Mouse (Mus musculus) c-Kit-positive CD71-positive TER-119-positive erythroid progenitor cells, embryonic 14.5 days (primary cell): Measurements from ENCODE around the gene Arfgef3.

Experiments used
- DNase-seq: peaks from one replicate; pipeline ENCODE4 v3.0.0-alpha.2; 2013; ENCODE audit warnings: low spot score

Gene Arfgef3

DNA sequence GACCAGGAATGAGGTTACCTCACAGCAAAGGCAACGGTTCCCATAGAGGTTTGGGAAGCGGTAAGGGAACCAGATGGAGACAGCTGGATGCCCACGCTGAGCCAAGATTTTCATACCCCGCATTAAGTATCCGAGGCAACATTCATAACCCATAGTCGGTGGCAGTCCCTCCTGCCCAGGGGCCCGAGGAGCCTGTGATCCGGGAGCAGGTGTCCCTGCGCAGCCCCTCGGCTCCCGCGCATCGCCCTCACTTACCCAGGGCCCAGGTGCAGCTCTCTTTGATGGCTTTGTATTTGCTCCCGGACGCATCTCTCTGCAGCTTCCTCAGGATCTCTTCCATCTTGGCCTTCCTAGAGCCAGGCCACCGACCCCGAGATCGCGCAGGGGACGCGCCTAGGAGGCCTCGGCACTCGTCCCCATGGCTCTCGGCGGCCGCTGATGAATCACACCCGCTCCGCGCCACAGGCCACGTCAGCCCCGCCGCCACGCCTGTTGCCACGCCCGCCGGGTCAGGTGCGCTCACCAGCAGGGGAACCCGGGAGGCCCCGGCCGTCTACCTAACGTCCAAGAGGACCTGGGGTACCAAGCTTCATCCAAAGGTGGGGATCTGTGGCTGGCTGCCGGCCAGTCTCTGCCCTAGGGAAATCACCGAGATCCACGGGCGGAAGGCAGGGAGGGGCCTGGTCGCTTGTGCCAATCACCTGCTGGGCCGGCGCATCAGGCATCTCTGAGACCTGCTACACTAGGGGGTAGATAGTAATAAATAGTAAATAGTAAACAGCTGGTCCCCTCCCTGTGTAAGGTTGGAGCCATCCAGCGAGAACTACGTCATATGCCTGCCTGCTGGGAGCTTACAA lies at the start of gene Arfgef3:
Arfgef3 (minus strand) TSS at position 664 of the 857 bp plus-strand sequence.
- DNase-seq = no peak

DNA sequence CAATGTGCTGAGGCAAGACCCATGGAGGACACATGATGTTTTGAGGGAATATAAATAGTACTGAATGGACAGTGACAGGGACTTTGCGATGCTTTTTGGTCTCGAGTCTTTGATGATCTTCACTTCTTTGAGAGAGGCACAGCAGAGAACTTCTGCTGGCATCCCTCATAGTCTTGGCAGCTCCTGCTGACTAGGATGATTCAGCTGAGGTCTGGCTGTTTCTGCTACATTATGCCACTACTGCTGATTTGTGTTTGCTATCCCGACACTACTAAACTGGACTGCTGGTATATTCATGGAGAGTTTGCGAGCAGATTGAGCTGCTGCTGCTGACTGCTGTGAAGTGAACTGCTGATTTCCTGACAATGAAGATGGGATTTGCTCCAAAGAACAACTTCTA lies 46.3 kb upstream of the Arfgef3 start:
- no peak for DNase-seq

DNA sequence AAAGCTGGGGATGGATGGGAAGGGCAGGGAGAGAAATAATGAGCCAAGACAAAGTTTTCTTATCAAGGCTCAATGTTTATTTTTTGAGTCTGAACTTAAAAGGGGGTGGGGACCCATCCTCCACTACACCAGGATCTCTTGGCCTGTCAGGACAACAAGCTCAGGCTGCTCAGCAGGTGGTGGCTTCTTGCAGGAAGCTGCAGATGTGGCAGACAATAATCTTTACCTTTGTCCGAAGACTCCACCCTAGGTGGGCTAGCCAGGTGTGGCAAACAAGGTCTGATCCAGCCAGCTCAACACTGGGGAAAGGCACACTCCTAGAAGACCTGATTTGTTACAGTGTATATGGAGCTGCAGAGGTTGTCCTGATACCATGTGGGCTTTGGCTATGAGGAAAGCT lies 44.9 kb upstream of the Arfgef3 start:
- no peak for DNase-seq

DNA sequence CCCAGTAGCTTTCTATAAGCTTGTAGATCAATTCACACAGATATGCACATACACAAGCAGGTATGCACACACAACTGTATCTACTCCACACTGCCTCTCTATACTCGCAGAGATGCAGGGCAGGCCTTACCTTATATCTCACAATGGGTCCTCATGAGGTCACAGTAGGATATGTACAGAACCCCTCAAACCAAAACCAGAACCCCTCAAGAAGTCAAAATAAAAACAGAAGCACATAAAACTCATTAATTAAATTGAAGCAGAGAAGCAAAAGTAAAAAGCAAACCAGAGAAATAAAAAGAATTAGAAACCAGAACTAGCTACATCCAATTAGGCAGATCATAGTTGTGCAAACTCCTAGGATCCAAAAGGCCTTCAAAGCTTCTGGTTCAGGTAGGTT lies 42.9 kb upstream of the Arfgef3 start, which contains the start of gene Gm4922:
Gm4922 (minus strand) TSS at position 101 of the 400 bp plus-strand sequence.
- no peak for DNase-seq

DNA sequence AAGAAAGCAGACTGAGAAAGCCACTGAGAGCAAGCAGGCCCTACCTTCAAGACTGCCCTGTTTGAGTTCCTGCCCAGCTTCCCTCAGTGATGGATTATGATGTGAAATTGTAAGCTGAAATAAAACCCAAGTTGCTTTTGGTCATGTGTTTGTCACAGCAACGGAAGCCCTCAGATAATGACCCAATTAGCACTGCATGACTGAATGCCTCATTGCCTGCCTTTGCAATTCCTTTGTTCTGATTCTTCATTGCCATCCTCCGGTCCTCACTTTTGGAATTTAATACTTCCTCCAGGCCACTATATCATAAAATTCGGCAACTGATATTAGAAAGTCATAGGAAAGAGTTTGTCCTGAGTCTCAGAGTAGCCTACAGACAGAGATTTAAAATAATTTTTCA lies 33.8 kb upstream of the Arfgef3 start:
- no peak for DNase-seq

DNA sequence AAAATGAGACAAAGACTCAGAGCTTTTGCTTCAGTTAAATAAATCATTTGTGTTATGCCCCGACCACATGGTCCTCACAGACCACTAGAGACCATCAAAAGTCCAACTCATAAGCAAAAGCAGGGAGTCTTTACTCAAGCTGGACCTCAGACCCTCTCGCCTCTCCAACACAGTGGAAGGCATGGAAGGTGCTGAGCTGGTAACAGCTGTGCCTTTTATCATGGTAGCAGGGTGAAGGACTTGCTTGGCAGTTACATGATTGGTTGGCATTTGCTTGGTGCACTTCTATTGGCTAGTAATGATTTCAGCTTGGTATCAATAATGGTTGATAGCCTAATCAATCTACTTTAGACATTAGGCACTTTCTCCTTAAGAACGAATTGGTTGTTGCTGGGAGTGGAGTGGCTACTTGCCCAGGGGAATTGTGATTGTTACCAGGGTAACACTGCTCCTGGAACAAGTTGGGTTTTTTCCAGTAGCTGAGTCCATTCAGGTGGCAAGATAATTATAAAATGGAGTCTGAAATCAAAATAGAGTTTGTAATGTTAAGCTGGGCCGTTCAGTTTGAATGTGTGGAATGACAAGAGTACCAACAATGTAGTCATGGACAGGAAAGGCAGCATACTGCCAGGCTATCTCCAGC lies 28.9 kb upstream of the Arfgef3 start:
- DNase-seq = no peak

DNA sequence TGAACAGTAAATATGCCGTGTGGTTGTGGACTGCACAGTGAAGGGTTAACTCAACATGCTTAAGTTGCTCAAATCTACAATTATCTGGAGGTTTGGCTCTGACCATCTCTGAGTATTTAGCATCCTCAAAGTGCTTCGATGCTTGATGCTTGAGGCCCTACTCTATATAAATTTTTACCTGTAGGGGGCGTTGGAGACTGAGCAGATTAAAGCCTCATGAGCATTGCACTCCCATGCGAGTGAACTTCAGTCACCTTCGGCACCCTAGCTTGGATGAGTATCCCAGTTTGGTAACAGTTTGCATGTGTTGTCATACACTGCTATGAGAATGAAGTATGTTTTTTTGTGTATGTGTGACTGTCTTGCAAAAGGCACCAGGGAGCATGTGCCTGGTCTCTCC lies 26.2 kb upstream of the Arfgef3 start:
- DNase-seq = no peak

DNA sequence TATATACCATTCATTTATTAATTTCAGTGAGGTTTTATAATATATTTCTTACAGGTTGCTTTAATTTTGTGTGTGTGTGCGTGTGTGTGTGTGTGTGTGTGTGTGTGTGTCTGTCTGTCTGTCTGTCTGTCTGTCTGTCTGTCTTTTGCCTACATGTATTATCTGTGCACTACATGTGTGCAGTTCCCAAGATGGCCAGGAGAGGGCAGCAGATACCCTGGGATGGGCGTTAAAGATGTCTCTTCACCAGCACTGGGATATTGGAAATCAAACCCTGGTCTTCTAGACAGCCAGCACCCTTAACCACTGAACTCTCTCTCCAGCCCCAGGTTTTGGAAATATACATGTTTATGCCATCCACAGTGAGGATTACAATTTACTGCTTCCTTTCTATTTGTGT lies 16.5 kb upstream of the Arfgef3 start:
- peak; percentile 37 for DNase-seq

DNA sequence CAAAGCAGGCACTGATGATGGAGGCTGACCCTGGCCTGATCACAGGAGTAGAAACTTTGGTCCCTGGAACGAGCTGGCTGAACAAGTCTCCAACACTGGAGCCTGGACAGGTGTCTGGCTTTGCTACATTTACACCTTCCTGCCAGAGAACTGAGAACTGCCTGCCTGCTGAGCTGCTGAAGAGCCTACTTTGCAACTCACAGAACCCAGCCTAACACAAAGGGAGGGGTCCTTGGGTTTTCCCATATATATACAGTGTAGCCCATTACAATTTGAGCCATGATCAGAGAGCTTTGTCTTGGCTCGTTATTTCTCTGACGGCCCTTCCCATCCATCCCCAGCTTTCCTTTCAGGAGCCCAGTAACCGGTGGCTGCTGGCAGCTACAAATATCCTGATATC lies 6.3 kb upstream of the Arfgef3 start:
- no peak for DNase-seq

DNA sequence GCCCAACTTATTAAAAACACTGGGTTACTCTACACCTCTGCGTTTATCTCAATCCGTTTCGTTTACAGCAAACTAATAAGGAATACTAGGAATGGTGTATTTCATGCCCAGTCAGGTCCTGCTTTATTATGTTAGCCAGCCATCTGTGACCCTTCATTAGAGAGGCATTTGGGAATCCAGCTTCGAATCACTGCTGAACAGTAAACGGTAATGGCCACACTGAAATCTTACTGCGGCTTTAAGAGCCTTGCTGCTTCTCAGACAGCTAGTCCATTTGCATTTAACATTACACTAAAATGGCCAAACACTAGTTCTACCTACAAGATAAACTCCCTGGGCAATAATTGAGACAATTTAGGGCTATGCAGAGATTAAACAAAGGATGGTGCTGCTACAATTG lies 1.7 kb downstream of the Arfgef3 start:
- no peak for DNase-seq

DNA sequence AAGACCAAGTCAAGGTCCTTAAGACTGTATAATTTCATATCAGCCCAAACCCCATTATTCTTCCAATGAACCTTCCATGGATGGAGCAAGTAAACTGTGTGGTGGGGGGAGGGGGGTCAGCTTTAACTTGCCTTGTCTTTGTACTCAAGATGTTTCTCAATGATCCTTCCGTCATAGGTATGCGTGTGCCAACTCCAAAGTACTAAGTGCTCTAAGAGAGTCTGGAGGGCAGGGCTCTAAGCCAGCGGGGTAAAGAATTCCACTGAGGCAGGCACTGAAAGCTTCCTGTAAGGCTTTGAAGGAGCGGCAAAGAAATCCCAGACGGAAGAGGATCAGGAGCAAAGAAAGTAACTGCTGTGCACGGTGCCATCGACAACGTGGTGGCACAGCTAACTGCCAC lies 2.7 kb downstream of the Arfgef3 start:
- no peak for DNase-seq

DNA sequence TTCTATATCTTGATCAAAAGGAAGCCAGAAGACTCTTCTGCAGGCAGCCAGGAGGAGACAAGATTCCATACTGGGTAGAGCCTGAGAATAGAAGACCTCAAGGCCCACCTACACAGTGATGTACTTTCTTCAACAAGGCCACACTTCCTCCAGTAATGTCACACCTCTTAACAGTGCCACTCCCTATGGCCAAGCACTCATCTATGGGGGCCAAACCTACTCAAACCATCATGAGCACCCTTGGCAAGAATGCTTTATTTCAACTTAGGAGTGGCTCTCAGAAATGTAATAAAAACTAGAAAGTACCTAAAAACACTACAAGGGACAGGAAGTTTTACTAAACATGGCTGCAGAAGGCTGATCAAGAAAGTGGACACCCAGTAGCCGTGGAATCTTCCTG lies 15.2 kb downstream of the Arfgef3 start:
- no peak for DNase-seq

DNA sequence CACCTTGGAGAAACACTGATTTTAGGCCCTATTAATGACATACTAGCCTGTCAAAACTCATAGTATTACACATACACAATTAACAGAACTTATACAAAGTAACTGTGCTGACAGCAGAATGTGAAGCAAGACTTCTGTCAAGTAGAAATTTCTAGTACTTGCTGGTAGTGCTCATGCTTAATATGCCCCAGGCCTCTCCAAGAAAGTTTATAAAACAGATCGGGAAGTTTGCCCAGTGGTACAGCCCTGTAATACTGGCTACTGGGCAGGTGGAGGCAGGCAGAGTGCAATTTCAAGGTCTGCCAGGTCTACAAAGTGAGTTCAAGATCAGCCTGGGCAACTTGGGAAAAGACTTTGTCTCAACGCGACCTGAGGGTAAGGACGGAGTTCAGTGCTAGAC lies 32.3 kb downstream of the Arfgef3 start:
- no peak for DNase-seq

DNA sequence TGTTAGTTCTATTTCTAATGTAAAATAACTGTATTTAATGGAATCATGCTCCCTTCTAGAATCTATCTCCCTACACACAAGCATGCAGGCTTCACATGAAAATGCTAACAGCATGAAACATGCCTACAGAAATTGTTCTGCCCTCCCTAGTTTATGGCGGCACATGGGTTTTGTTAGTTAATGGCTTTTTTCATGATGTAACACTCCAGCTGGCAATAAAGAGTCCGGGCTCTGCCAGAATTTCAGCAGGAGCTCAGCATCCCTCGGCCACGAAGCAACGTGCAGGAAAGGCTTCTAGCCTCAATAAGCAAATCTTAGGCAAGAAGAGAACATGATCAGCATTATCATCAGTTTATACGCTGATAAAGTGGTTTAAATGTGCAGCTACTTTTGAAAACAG lies 32.8 kb downstream of the Arfgef3 start:
- DNase-seq = no peak

DNA sequence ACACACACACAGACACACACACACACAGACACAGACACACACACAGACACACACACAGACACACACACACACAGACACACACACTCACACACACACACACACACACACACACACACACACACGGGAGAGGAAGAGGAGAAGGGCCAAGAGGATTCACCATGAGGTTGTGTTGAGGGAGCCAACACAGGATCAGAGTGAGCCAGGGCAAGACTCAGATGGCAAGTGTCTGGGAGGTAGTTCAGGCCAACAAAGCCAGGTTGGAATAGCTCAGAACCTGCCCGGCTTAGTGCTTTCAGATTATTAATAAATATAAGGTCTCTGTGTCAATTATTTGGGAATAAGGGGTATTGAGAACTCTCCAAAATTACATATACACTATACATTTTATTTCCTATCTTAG lies 33.9 kb downstream of the Arfgef3 start:
- DNase-seq = no peak

DNA sequence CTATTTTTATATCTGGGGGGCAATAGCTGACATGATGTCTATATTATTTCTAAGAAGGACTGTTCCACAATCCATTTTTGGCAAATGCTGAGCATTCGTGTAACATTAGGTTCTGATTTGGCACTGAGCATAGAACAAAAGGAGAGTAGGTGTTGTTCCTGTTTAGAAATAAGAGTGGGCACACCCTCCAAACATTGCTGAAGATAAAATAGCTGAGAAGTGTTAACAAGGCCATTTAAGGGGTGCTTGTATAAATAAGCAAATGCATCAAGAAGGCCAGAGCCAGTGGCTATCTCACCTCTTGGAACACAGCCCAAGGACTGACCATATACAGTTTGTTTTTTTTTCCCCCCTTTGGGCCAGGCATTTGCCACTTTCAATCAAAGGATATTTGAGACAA lies 35.1 kb downstream of the Arfgef3 start:
- no peak for DNase-seq

DNA sequence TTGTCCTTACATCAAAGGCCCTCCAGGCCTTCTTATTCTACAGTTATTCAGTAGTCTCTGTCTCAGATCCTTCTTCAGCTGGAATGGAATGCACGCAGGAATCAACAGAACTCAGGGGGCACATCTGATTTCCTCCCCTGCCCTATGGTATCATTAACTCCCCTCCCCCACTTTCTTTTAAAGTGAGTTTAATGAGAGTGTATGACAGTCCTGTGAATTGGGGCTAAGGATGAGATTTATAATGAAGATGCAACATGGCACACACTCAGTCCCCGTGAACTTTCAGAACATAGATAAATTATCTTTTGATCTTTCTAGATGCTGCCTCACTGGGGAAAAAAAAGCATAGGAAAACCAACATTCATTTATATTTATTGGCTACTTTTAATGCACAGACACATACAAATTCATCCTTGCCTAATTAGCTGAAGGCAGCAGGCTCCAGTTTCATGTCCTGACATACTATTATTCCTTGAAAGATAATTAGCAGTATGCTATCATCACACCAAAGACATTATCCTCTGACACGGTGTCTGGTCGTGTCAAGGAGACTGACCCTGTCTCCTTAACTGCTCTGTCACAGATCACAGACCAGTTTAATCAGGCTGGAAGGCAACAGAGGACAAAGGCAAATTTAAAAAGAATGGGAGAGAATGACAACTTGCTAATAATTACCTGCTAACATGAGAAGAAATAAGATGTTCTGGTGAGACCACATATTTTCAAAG lies 39.2 kb downstream of the Arfgef3 start:
- no peak for DNase-seq

DNA sequence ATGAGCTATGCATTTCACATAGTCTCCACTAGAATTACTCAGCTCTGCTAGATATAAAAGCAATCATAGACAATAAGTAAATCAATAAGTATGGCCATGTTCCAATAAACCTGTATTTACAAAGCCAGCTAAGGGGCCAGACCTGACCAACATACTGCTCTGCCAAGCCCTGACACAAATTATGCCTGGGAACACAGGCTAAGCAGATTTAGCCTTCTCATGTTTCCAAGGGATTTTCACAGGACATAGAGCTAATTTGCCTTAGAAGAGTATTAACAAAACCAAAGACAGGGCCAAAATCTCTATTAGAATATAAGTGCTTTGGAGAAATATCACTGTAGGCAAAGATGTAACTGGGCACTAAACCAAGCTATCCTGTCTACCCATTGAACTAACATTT lies 42.2 kb downstream of the Arfgef3 start:
- no peak for DNase-seq

DNA sequence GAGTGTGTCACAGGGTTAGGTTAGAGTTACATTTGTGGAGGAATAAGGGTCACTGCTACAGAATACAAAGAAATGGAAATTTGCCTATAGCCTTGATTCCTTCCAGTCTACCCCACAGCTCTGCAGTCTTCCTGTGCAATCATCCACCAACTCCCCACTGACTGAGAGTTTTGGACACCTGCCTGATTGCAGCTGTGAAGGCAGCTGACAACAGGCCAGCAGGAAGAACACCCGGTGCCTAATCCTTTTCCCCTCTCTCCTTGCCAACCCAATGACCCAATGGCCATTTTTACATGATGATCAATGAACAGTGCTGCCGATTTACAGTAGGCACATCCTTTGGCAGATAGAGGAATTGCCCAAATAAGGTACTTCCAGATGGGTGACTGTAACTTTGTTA lies 43.6 kb downstream of the Arfgef3 start:
- no peak for DNase-seq

DNA sequence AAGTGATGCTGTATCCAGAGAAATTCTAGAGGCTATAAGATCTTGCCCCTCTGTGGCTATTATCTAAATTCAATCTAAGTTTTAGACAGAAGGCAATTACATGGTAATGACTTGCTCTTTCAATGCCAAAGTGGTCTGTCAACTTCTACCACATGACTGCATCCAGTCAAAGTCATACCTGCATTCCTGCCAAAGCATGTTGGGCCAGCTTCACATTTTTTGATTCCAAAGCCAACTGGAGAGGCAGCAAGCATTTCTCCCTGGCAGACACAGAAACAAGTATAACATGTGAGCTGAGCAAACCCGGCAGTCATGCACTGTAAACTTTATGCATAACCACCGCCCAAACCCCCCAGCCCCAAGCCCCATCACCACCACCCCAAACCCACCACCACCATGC lies 44.6 kb downstream of the Arfgef3 start:
- no peak for DNase-seq

DNA sequence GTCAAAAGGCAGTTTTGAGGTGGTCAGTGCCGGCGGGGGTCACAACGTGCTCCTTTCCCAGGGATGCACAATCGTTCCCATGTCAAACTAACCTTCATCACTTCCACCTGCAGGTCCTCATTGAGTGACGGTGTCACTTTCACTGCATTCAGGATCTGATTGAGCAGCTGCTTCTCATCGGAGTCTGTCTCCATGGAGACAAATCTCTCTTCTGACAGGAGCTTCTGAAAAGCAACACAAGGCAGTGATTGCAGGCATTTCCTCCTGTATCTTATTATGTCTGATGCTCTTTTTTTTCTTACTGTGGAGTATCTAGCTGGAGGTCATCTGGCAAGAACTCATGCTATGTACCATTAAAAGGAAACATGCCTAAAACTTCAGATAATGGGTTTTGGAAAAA lies 47.3 kb downstream of the Arfgef3 start:
- DNase-seq = no peak

DNA sequence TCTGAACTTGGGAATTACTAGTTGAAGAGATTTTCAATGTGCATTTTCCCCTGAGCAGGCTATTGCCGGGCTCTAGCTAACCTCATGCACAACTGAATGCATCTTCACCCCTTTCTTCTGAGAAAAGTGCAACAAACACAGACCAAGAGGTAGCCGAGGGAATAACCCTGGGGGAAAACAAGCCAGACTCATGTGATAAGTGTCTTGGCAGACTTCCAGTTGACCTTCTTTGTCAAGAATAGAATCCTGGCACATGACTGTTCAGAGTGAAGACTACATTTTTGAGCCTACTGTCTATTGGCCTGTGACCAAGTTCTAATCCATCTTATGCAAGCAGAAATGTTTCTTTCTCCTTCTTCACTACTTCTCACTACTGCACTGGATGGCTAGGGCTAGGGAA lies 55.5 kb downstream of the Arfgef3 start:
- no peak for DNase-seq

DNA sequence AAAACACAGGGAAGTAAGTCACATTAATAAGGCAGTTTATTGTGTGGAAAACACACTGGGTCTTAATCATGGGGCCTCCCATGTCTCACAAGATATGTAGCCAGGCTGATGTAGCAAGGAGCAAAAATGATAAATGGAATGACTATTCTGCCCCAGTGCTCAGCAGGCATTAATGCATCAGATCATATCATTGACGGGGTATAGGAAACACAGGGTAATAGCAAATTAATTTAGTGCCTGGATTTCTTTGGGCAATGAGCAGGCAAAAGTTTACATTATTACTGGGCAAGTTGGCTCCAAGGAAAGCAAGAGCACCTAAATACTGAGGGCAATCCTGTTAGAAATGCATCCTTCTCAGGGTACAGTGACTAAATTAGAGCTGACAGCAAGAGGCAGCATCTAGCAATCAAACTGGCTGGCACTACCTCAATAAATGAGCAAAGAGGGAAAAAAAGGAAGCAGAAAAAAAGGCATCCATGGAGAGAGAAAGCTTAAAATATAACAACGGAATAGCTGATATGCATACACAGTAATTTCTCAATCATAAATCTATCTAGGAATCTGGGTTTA lies 62.3 kb downstream of the Arfgef3 start:
- no peak for DNase-seq
